In the genomic region with DNA sequence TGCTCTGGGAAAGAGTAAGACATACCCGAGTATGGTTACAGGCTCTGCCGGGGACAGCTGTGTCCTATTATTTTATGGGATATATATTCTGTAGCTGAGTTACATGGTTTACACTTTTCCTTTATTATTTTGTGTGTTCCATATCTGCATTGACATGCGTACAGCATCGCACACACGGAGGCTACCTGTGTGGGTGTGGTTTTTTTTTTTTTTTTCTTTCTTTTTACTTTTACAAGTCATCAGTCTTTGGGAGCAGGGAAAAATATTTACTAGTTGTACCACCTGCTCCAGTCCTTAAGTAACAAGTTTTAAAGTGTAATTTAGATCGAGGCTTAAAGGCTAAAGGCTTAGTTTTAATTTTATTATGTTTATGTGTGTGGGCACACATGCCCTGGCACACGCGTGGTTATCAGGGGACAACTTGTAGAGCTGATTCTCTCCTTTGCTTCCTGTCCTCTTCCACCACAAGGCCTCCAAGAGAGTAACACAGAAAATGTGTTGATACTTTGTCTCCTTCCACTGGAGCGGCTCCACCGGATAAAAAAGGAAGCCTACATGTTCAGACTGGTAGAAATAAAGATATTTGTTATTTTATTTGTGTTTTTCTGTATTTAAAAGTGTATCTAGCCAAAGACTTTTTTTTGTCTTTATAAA, we compare ENCODE assay signal across 8 mouse cellular contexts. TPM values are rescaled to one million over a fixed set of nuclear protein-coding genes. Genes with fewer than 3 reads are reported as not detected.
A peak's percentile ranks its signal among the peaks of the same experiment; 100 is the strongest.
DNase-seq lines count a peak whose midpoint lies in the region; ATAC-seq and TF ChIP-seq lines count a peak whose summit lies in the region.

No protein-coding gene starts in this region.

- TF ChIP-seq CTCF in layer of hippocampus, adult 2 months (conservative IDR thresholded peaks at IDR 0.05) = 0 out of 2 replicates have a peak, but pooled peaks have one; percentile 6

- ATAC-seq in hindbrain, embryonic 13.5 days (ENCODE audit: low FRiP score) = 0 out of 2 replicates have a peak, but pooled peaks have one; percentile 18
- ATAC-seq in megakaryocyte-erythroid progenitor cell, adult 5-6 weeks (replicated peaks; ENCODE audit: low FRiP score, low TSS enrichment, poor library complexity, severe bottlenecking) = peak; percentile 51; the same call in 1 of the 2 replicates

- peak overlapping the region; percentile 82 for H3K9ac ChIP-seq in hindbrain, embryonic 13.5 days

- no peak for DNase-seq in layer of hippocampus, adult 2 months (ENCODE audit: low spot score in 2 of 2)
- no peak for DNase-seq in layer of hippocampus, postnatal 25 days (ENCODE audit: extremely low spot score in 1 of 2, low spot score in 1 of 2)
- peak; percentile 37 for DNase-seq in c-Kit-negative CD71-positive TER-119-positive erythroid progenitor cells, embryonic 14.5 days (ENCODE audit: low read depth, low spot score)
- DNase-seq in MN1 (ENCODE audit: low spot score) = no peak
- no peak for DNase-seq in adrenal gland, postnatal 25 days
- DNase-seq in spleen, adult 18-20 months = no peak

- H3K27ac ChIP-seq in layer of hippocampus, adult 2 months = peak overlapping the region; percentile 98
- peak overlapping the region; percentile 89 for H3K27ac ChIP-seq in hindbrain, embryonic 13.5 days

- 49% methylated on average over 10 of the region's 10 CpGs for WGBS in hindbrain, embryonic 13.5 days

- H3K36me3 ChIP-seq in hindbrain, embryonic 13.5 days = no peaks in the 10 kb centered on the region

- H3K4me1 ChIP-seq in hindbrain, embryonic 13.5 days (replicated peaks) = peaks cover 6% of the 10 kb centered on the region; the same call in 1 of the 2 replicates

- peak overlapping the region; percentile 85 for H3K4me3 ChIP-seq in layer of hippocampus, adult 2 months
- peak overlapping the region; percentile 63 for H3K4me3 ChIP-seq in hindbrain, embryonic 13.5 days

- H3K27me3 ChIP-seq in hindbrain, embryonic 13.5 days = no peaks in the 10 kb centered on the region

- H3K9me3 ChIP-seq in hindbrain, embryonic 13.5 days = no peaks in the 10 kb centered on the region

- peak overlapping the region; percentile 73 for H3K4me2 ChIP-seq in hindbrain, embryonic 13.5 days

RNA-seq across cellular contexts. Expression of a gene that starts 0.5 kb away (rescaled TPM):
- total RNA-seq in layer of hippocampus, adult 2 months (2021) = 10 to 100 TPM; 32.9 to 35.2 TPM
- 10 to 100 TPM; 32.6 to 32.8 TPM for total RNA-seq in layer of hippocampus, postnatal 25 days (2021)
- polyA plus RNA-seq in hindbrain, embryonic 13.5 days (2015; fragmentation: Nextera tagmentation; extraction: Ambion mirVana) = 16.5 and 17.2 TPM in 2 replicates
- 51.7 and 65.3 TPM in 2 replicates for total RNA-seq in megakaryocyte-erythroid progenitor cell, adult 5-6 weeks (2014; fragmentation: Nextera tagmentation)
- 26.9 and 53.4 TPM in 2 replicates for total RNA-seq in megakaryocyte-erythroid progenitor cell, adult 5-6 weeks (2017)
- total RNA-seq in adrenal gland, postnatal 25 days (2021) = 104 and 122 TPM in 2 replicates

RNA-seq across cellular contexts. Expression of a gene that starts 15.0 kb away (rescaled TPM):
- not detected for total RNA-seq in layer of hippocampus, adult 2 months (2021)
- not detected for total RNA-seq in layer of hippocampus, postnatal 25 days (2021)
- polyA plus RNA-seq in hindbrain, embryonic 13.5 days (2015; fragmentation: Nextera tagmentation; extraction: Ambion mirVana) = not detected in 2 replicates
- total RNA-seq in megakaryocyte-erythroid progenitor cell, adult 5-6 weeks (2014; fragmentation: Nextera tagmentation) = not detected in 2 replicates
- not detected in 2 replicates for total RNA-seq in megakaryocyte-erythroid progenitor cell, adult 5-6 weeks (2017)
- 0.91 and 1.00 TPM in 2 replicates for total RNA-seq in adrenal gland, postnatal 25 days (2021)
